Mouse (Mus musculus) myocyte (in vitro differentiated cells): ENCODE measurements at regions not wholly inside any gene's neighbourhood (a gene's known extent, or its start where the extent isn't known, plus 50 kb on each side); places are given as distances from the start of the nearest gene placed in this dataset.

Experiments
- H3K27me3 ChIP-seq: one replicate; pipeline ENCODE4 v1.6.1; 2011; ENCODE audit not compliant: control insufficient read depth, insufficient read depth, insufficient read length
- H3K36me3 ChIP-seq: one replicate; pipeline ENCODE4 v1.6.1; 2011; ENCODE audit not compliant: control insufficient read depth, insufficient read depth
- H3K4me2 ChIP-seq: one replicate; pipeline ENCODE4 v1.6.1; 2011; ENCODE audit warnings: low read depth, control low read depth
- H3K4me3 ChIP-seq: one replicate; pipeline ENCODE4 v1.5.1; 2011; ENCODE audit warnings: mild to moderate bottlenecking, control low read depth, moderate library complexity
- H3K79me2 ChIP-seq: one replicate; pipeline ENCODE4 v1.6.1; 2011; ENCODE audit not compliant: control insufficient read depth, insufficient read depth
- H3ac ChIP-seq: one replicate; pipeline ENCODE4 v1.6.1; 2011; ENCODE audit not compliant: control insufficient read depth, insufficient read length
- CEBPB ChIP-seq: IDR thresholded peaks from 2 replicates; pipeline ENCODE4 v1.6.1; 2011; ENCODE audit warnings: mild to moderate bottlenecking, moderate library complexity; ENCODE audit not compliant: poor library complexity, insufficient read depth, severe bottlenecking
- E2F4 ChIP-seq: IDR thresholded peaks from one replicate; pipeline ENCODE4 v1.6.1; 2011; ENCODE audit warnings: mild to moderate bottlenecking, control low read depth, moderate library complexity; ENCODE audit not compliant: insufficient read depth
- MAX ChIP-seq: IDR thresholded peaks from one replicate; pipeline ENCODE4 v1.6.1; 2011; ENCODE audit warnings: low read depth, mild to moderate bottlenecking, control low read depth
- MYOD1 ChIP-seq, 3 experiments: IDR thresholded peaks; one replicate each; pipeline ENCODE4 v1.6.1; 2011; ENCODE audit warnings: control low read depth in 2 of 3, low read depth in 2 of 3, mild to moderate bottlenecking in 2 of 3, moderate library complexity in 1 of 3; ENCODE audit not compliant: insufficient read length in 2 of 3, control insufficient read depth in 1 of 3
- MYOG ChIP-seq, 3 experiments: IDR thresholded peaks; one replicate each; pipeline ENCODE4 v1.6.1; 2011; ENCODE audit warnings: control low read depth in 2 of 3, low read depth in 2 of 3, mild to moderate bottlenecking in 2 of 3; ENCODE audit not compliant: insufficient read length in 2 of 3, control insufficient read depth in 1 of 3, insufficient read depth in 1 of 3
- POLR2A ChIP-seq: IDR thresholded peaks from one replicate; pipeline ENCODE4 v1.6.1; 2011; ENCODE audit warnings: low read depth, mild to moderate bottlenecking, control low read depth, moderate library complexity; ENCODE audit not compliant: insufficient read length
- POLR2AphosphoS2 ChIP-seq: IDR thresholded peaks from one replicate; pipeline ENCODE4 v1.6.1; 2011; ENCODE audit warnings: low read depth, control low read depth; ENCODE audit not compliant: insufficient read length
- REST ChIP-seq: IDR thresholded peaks from one replicate; pipeline ENCODE4 v1.6.1; 2011; ENCODE audit warnings: mild to moderate bottlenecking, control low read depth, moderate library complexity; ENCODE audit not compliant: insufficient read depth, insufficient read length
- SRF ChIP-seq: IDR thresholded peaks from one replicate; pipeline ENCODE4 v1.6.1; 2011; ENCODE audit warnings: low read depth; ENCODE audit not compliant: control insufficient read depth, insufficient read length
- TCF12 ChIP-seq: IDR thresholded peaks from one replicate; pipeline ENCODE4 v1.6.1; 2011; ENCODE audit warnings: mild to moderate bottlenecking, control low read depth; ENCODE audit not compliant: poor library complexity, insufficient read depth, severe bottlenecking
- TCF3 ChIP-seq: IDR thresholded peaks from one replicate; pipeline ENCODE4 v1.6.1; 2011; ENCODE audit warnings: low read depth, control low read depth; ENCODE audit not compliant: insufficient read length
- USF1 ChIP-seq: IDR thresholded peaks from one replicate; pipeline ENCODE4 v1.6.1; 2011; ENCODE audit warnings: low read depth, mild to moderate bottlenecking, control low read depth, moderate library complexity

DNA sequence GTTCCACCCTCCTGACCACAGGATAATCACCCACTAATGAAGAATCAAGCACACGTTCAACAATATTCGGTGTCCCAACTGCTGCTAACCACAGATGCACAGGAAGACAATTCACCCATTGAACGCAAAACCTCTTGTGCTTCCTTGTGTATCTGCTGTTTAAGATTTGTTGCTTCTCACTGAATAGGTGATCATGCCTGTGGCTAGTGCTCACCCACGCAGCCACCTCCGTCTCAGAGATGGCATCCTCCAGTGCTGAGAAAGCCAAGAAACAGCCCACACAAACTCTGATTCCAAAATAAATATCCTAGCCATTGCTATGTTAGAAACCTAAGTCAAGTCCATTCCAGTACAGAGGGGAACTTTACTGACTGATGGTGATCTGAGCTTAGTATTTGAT lies 520.7 kb upstream of the Adamts16 start:
- Histone ChIP-seq H3K4me3 (no peak overlapping the region), H3ac (no peak overlapping the region), H3K36me3 (no peaks in the 10 kb centered on the region), H3K79me2 (no peaks in the 10 kb centered on the region), H3K27me3 (no peaks in the 10 kb centered on the region), H3K4me2 (peak overlapping the region; percentile 12)
- TF ChIP-seq MYOD1 (IDR thresholded peaks at IDR 0.05; ENCODE audit: control insufficient read depth in 1 of 3, insufficient read length in 2 of 3, low read depth in 2 of 3) (peak in 1 of 3 experiments; percentile 54), POLR2A (no peak), MYOG (IDR thresholded peaks at IDR 0.05; ENCODE audit: control insufficient read depth in 1 of 3, insufficient read depth in 1 of 3, insufficient read length in 2 of 3, low read depth in 2 of 3) (peak in 1 of 3 experiments; percentile 51), USF1 (no peak), REST (no peak), MAX (no peak), SRF (no peak), POLR2AphosphoS2 (no peak), TCF12 (peak; percentile 14), CEBPB (0 out of 2 replicates have a peak, but pooled peaks have one; percentile 7), E2F4 (no peak), TCF3 (no peak)

DNA sequence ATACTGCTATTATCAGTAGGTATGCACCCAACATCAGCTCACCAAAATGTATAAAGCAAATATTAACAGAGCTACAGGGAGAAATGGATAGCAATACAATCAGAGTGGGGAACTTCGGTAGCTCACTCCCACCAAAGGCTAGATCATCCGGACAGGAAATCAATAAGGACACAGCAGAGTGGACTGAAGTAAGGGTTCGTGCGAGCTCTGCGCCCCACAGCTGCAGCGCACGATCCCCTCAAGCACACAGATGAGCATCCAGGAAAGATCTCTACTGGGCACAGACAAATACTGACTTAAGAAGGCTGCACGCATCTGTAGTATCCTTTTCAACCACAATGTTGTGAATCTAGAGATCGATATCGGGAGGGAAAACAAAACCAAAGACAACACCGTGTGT lies 517.5 kb upstream of the Adamts16 start:
- H3K36me3 ChIP-seq: no peaks in the 10 kb centered on the region
- no peak overlapping the region for H3ac ChIP-seq
- no peaks in the 10 kb centered on the region for H3K27me3 ChIP-seq
- no peaks in the 10 kb centered on the region for H3K79me2 ChIP-seq
- H3K4me3 ChIP-seq: no peak overlapping the region
- TF ChIP-seq USF1: no peak
- TF ChIP-seq MAX: no peak
- no peak for TF ChIP-seq TCF3
- no peak for TF ChIP-seq SRF
- no peak for TF ChIP-seq CEBPB
- TF ChIP-seq MYOG (IDR thresholded peaks at IDR 0.05; ENCODE audit: control insufficient read depth in 1 of 3, insufficient read depth in 1 of 3, insufficient read length in 2 of 3, low read depth in 2 of 3): no peak
- TF ChIP-seq TCF12: no peak
- H3K4me2 ChIP-seq: peak overlapping the region; percentile 42

DNA sequence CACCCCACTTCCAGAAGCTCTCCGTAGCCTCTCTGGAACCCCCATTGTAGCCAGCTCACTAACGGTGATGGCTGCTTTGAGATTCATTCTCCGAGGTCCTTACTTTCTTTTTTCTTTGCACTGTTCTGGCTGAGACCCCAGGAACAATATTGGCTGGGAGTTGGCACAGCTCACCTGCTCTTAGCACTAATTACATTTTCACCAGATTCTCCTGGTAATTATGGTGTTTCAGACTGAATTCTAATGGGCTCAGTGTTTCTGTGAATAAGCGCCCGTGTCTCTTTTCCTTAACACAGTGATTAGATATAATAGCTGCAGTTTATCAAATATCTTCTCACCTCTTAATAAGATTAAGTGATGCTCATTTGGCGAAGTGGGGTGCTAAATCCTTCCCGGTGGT lies 509.2 kb upstream of the Adamts16 start:
- Histone ChIP-seq H3K4me2 (no peak overlapping the region), H3K79me2 (no peaks in the 10 kb centered on the region), H3ac (no peak overlapping the region), H3K27me3 (no peaks in the 10 kb centered on the region), H3K36me3 (no peaks in the 10 kb centered on the region), H3K4me3 (no peak overlapping the region)
- no peak for TF ChIP-seq REST

DNA sequence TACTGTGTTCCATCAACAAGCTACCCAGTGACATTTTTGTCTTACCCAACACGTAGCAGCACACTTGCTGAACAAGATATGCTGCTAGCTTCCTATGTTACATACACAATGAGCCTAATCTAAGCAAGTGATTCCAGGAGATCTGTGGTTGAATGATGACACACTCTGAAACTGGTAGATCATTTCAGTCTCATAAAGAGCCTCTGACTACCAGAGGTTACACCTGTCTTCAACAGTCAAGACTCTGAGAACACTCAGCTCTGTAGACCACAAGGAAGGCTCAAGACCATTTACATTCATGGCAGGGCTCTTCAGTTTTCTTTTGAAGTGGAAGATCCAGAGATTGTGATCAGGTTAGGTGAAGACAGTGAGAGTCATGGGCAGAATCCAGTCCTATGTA lies 501.3 kb upstream of the Adamts16 start:
- H3K4me2 ChIP-seq: no peak overlapping the region

DNA sequence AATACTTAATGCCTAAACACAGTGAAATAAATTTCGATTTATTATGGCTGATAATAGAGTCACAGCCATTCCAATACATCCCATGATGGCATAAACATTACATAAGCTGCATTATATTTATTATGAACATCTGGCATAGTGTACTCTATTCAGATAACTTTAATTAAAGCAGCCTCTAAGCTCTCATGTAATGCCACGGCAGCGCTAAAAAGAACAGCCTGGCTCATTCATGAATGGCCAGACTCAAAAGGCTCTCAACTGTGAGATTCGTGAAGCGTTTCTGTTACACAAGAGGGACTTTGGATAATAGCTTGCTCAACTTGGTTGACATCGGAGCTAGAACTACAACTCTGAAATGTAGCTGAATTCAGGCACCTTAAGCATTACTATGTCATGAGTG lies 497.1 kb upstream of the Adamts16 start:
- Histone ChIP-seq H3K79me2 (no peaks in the 10 kb centered on the region), H3K36me3 (no peaks in the 10 kb centered on the region), H3ac (no peak overlapping the region), H3K4me3 (no peak overlapping the region), H3K27me3 (no peaks in the 10 kb centered on the region), H3K4me2 (no peak overlapping the region)
- TF ChIP-seq TCF12 (no peak), REST (no peak), TCF3 (no peak), CEBPB (no peak), E2F4 (no peak), SRF (no peak), MYOD1 (IDR thresholded peaks at IDR 0.05; ENCODE audit: control insufficient read depth in 1 of 3, insufficient read length in 2 of 3, low read depth in 2 of 3) (no peak), POLR2A (no peak), MYOG (IDR thresholded peaks at IDR 0.05; ENCODE audit: control insufficient read depth in 1 of 3, insufficient read depth in 1 of 3, insufficient read length in 2 of 3, low read depth in 2 of 3) (no peak), USF1 (no peak), MAX (no peak), POLR2AphosphoS2 (no peak)

More for the DNA sequence above, 501.3 kb upstream of the Adamts16 start:
- no peak overlapping the region for H3ac ChIP-seq
- H3K4me3 ChIP-seq: no peak overlapping the region
- no peaks in the 10 kb centered on the region for H3K27me3 ChIP-seq
- TF ChIP-seq MYOD1 (IDR thresholded peaks at IDR 0.05; ENCODE audit: control insufficient read depth in 1 of 3, insufficient read length in 2 of 3, low read depth in 2 of 3): peak in 2 of 3 experiments; percentile 45 to 52
- peak; percentile 75; the same call in 1 of the 2 replicates for TF ChIP-seq CEBPB
- TF ChIP-seq POLR2A: no peak
- no peak for TF ChIP-seq E2F4
- TF ChIP-seq MYOG (IDR thresholded peaks at IDR 0.05; ENCODE audit: control insufficient read depth in 1 of 3, insufficient read depth in 1 of 3, insufficient read length in 2 of 3, low read depth in 2 of 3): no peak
- no peak for TF ChIP-seq USF1
- TF ChIP-seq TCF3: no peak
- TF ChIP-seq SRF: no peak
- TF ChIP-seq MAX: no peak
- no peak for TF ChIP-seq TCF12
- no peak for TF ChIP-seq REST
- no peak for TF ChIP-seq POLR2AphosphoS2
- no peaks in the 10 kb centered on the region for H3K79me2 ChIP-seq
- H3K36me3 ChIP-seq: no peaks in the 10 kb centered on the region
